Mouse (Mus musculus) forebrain, embryonic 10.5 days (tissue): Measurements from ENCODE around the gene Ints13. TPM values are rescaled to one million over a fixed set of nuclear protein-coding genes. Genes with fewer than 3 reads are reported as not detected.

Experiments
- DNase-seq: peaks from one replicate; pipeline ENCODE4 v3.0.0-alpha.2; 2017; ENCODE audit warnings: low spot score; ENCODE audit errors: extremely low spot score
- H3K27ac ChIP-seq: fragments of 300-500 bp; sonication (generic); 2 replicates; pipeline ENCODE4 v1.5.1; 2016; ENCODE audit warnings: mild to moderate bottlenecking
- H3K27me3 ChIP-seq: fragments of 300-500 bp; sonication (generic); 2 replicates; pipeline ENCODE4 v1.6.1; 2016; ENCODE audit warnings: mild to moderate bottlenecking; ENCODE audit not compliant: poor library complexity, severe bottlenecking
- H3K36me3 ChIP-seq: fragments of 300-500 bp; sonication (generic); replicated peaks from 2 replicates; pipeline ENCODE4 v1.6.1; 2016; ENCODE audit warnings: mild to moderate bottlenecking, moderate library complexity
- H3K4me1 ChIP-seq: fragments of 300-500 bp; sonication (generic); 2 replicates; pipeline ENCODE4 v1.6.1; 2016
- H3K4me3 ChIP-seq: fragments of 300-500 bp; sonication (generic); 2 replicates; pipeline ENCODE4 v1.5.1; 2016; ENCODE audit warnings: mild to moderate bottlenecking, moderate library complexity
- H3K9me3 ChIP-seq: fragments of 300-500 bp; sonication (generic); 2 replicates; pipeline ENCODE4 v1.6.1; 2016; ENCODE audit warnings: mild to moderate bottlenecking, moderate library complexity
- WGBS: fragments of 180-500 bp; shearing (Covaris S2); methylation state at CpG from one replicate; pipeline ENCODE4 v1.1.7; 2016; 5-methylcytosine and 5-hydroxymethylcytosine counted together
- polyA plus RNA-seq: library from polyadenylated mRNA; unstranded; fragments of >200 nt; fragmentation: Nextera tagmentation; extraction: Ambion mirVana; gene quantifications from 2 replicates; pipeline ENCODE4 v1.2.1, GENCODE M21; 2016

Ints13 gene
- polyA plus RNA-seq, 1 experiment from 2014 or later, result 92.7 TPM

- DNase-seq, result no peak
- 85% methylated on average over 2 of the region's 2 CpGs for WGBS
- Histone ChIP-seq H3K36me3 (no peaks in the 10 kb centered on the region), H3K27ac (no peak overlapping the region), H3K9me3 (no peaks in the 10 kb centered on the region), H3K4me1 (peaks cover 21% of the 10 kb centered on the region), H3K27me3 (peaks cover 50% of the 10 kb centered on the region), H3K4me3 (no peak overlapping the region)
Measured at GRCm38 (mm10) chr6:146504459-146504858, 73.2 kb downstream of the Ints13 start.

DNA sequence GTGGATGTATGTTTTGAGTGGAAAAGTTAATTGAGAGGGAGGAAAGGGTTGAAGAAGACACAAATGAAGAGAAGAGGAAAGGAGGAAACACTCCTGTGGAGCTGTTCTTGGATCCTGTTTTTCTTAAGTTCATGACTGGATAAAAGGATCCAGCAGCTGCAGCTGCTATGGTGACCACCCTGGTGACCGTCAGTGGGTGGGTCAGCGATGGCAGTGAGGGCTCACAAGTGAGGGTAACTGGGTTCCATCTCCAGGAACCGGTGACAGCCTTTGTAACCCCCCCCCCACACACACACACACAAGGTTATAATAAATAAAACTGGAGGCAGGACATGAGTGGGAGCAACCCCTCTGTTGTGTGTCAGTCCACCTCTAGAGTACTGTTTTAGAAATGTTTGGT is 74.8 kb downstream of the Ints13 start:
- peaks cover 52% of the 10 kb centered on the region for H3K27me3 ChIP-seq
- H3K4me3 ChIP-seq, result peak overlapping the region; percentile 79
- peaks cover 21% of the 10 kb centered on the region for H3K4me1 ChIP-seq
- no peaks in the 10 kb centered on the region for H3K9me3 ChIP-seq
- no peaks in the 10 kb centered on the region for H3K36me3 ChIP-seq
- DNase-seq, result no peak
- 50% methylated on average over 3 of the region's 3 CpGs for WGBS
- no peak overlapping the region for H3K27ac ChIP-seq

DNA sequence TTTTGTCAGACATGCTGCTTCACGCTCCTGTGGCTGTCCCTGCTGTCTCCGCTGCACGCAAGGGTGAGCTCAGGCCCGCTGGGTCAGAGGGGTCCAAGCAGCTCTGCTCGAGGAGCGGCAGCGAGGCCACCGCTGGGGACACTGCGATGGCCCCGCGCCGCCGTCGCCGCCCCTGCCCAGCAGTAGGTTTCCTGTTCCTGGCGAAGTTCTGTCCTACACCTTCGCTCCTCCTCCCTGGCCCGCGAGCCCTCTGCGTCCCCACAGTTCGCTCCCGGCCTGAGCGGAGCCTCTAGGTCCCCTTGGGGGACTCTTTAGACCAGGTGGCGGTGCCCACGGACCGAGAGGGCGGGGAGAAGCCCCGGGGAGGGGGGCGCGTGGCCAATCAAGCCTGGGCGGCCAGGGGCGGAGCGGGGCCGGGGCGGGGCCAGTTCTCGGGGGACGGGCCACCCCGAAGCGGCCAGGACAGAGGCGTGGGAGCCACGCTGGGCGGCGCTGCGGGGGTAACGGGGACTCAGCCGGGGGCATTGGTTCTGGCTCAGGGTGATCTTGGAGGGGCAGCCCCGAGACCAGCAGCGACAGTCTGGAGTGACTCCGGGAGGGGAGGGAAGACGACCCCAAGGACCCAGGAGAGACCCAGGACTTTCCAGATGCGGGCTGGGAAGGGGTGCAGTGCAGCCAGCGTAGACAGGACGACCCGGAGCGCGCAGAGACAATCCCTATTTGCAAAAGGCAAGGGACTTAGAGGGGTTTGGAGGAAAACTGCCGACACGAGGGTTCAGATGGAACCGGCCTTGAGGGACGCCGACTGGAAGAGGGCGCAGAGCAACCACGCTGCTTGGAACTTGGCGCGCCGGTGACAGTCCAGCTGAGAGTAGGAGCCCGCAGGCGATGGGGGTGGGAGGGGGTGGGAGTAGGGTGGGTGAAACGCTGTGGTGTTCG is 75.5 kb downstream of the Ints13 start, which contains the start of gene Itpr2:
Gene Itpr2, minus strand, starts transcription at position 358 of the 939 bp plus-strand sequence.
- peak within 1 kb of the TSS; percentile 79 for H3K4me3 ChIP-seq
- H3K27me3 ChIP-seq, result peaks cover 52% of the 10 kb centered on the region
- H3K27ac ChIP-seq, result peak within 1 kb of the TSS; percentile 78
- H3K9me3 ChIP-seq, result no peaks in the 10 kb centered on the region
- DNase-seq, result peak; percentile 73
- no peaks in the 10 kb centered on the region for H3K36me3 ChIP-seq
- H3K4me1 ChIP-seq, result peaks cover 21% of the 10 kb centered on the region
- WGBS, result under 1% methylated on average over 68 of the region's 70 CpGs

DNA sequence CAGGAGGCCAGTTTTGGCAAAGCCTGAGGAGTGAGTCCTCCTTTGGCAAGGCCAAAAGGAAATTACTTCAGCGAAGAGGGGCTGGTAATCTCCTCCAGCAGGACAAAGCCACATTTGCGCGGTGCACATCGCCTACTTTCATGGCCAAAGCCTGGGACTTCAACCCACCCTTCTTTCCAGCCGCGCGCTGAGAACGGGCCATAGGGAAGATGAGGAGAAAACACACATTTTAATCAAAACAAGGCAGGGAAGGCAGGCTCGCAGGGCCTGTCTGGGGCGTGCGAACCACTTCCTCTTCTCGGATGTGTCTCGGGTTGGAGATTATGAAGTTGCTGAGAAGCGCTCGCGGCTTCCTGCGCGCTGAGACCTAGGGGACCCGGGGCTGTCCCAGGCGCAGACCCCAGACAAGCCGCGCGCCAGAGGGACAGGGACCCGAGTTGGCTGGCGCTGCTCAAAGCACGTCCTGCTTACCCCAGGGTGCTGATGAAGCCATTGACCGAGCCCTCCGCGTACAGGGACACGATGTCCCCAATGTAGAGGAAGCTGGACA is 76.2 kb downstream of the Ints13 start:
- Histone ChIP-seq H3K27me3 (peaks cover 52% of the 10 kb centered on the region), H3K4me3 (peak overlapping the region; percentile 79), H3K9me3 (no peaks in the 10 kb centered on the region), H3K4me1 (peaks cover 21% of the 10 kb centered on the region), H3K36me3 (no peaks in the 10 kb centered on the region), H3K27ac (peak overlapping the region; percentile 78)
- under 1% methylated on average over 30 of the region's 30 CpGs for WGBS
- peak; percentile 63 for DNase-seq

DNA sequence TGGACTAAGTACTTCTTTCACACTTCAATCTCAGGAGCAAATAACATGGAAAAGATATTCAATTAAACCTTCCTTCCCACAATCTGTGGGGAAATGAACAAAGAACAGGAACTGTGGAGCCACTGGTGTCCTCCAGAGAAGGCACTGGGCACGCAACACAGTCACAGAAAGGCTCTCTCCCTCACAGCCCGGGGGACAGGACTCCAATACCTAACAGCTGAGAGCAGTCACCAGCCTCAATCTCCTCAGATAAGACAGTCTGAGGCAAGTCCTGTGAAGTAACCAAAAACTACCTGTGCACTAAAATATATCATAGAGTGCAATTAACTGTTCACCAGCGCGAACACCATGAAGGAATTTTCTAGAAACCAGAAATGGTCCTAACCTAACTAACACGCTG is 76.9 kb downstream of the Ints13 start:
- WGBS, result 77% methylated on average over 5 of the region's 5 CpGs

DNA sequence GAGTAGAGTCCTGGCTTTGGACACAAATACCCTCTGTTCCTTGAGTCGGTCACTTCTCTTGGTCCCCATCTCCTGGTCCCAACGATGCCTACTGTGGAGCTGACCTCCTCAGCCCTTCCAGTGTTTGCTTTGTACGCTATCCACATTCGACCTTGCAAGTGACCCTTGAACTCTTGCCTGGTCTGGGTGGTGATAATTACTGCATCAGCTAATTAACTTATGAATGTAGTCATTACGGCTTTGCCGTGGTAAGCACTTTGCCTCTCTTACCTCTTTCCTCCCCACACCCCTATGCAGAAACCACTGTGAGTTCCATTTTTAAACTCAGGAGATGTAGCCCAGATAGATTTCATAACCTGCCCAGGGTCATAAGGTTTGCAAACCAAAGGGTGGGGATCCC is 77.4 kb downstream of the Ints13 start:
- WGBS, result 68% methylated on average over 6 of the region's 6 CpGs
- Histone ChIP-seq H3K4me1 (peaks cover 21% of the 10 kb centered on the region), H3K9me3 (no peaks in the 10 kb centered on the region), H3K27me3 (peaks cover 52% of the 10 kb centered on the region), H3K4me3 (no peak overlapping the region), H3K36me3 (no peaks in the 10 kb centered on the region), H3K27ac (no peak overlapping the region)
- DNase-seq, result no peak

More for the DNA sequence above, 76.9 kb downstream of the Ints13 start:
- no peak for DNase-seq
- no peaks in the 10 kb centered on the region for H3K36me3 ChIP-seq
- H3K27ac ChIP-seq, result no peak overlapping the region
- H3K27me3 ChIP-seq, result peaks cover 52% of the 10 kb centered on the region
- peak overlapping the region; percentile 79; the same call in 1 of the 2 replicates for H3K4me3 ChIP-seq
- peaks cover 21% of the 10 kb centered on the region for H3K4me1 ChIP-seq
- no peaks in the 10 kb centered on the region for H3K9me3 ChIP-seq

Other genes with a start within 250 kb of the Ints13 start
- gene Itpr2, start 75.6 kb downstream of the Ints13 start, polyA plus RNA-seq, result 3.2 and 4.1 TPM in 2 replicates
- 81.8 and 82.8 TPM in 2 replicates for gene Fgfr1op2, start 632 bp downstream of the Ints13 start, polyA plus RNA-seq
- 128 and 133 TPM in 2 replicates for gene Med21, start 64.7 kb upstream of the Ints13 start, polyA plus RNA-seq
- 25.7 and 28.0 TPM in 2 replicates for gene Tm7sf3, start 65.0 kb upstream of the Ints13 start, polyA plus RNA-seq
- gene Stk38l, start 147.2 kb upstream of the Ints13 start, polyA plus RNA-seq, result 21.2 and 22.1 TPM in 2 replicates
- gene Arntl2, start 218.2 kb upstream of the Ints13 start, polyA plus RNA-seq, result 1.4 and 2.2 TPM in 2 replicates